8 mouse cellular contexts compared by ENCODE assay signal in genomic region chr10:67538106-67538505, GRCm38 (mm10). TPM values are rescaled to one million over a fixed set of nuclear protein-coding genes. Genes with fewer than 3 reads are reported as not detected.
DNase-seq lines count a peak whose midpoint lies in the region; ATAC-seq and TF ChIP-seq lines count a peak whose summit lies in the region.

No protein-coding gene starts in this region.

- H3K9ac ChIP-seq in hindbrain, embryonic 15.5 days = no peak overlapping the region

- TF ChIP-seq CTCF in testis, adult 2 months (IDR thresholded peaks at IDR 0.05; ENCODE audit: control insufficient read depth, insufficient read depth, insufficient replicate concordance, low read depth, low read length) = no peak

- no peak overlapping the region for H3K27ac ChIP-seq in testis, adult 2 months (ENCODE audit: control insufficient read depth, insufficient read depth, low read depth, low read length)
- H3K27ac ChIP-seq in hindbrain, embryonic 15.5 days (replicated peaks) = no peak overlapping the region
- no peak overlapping the region for H3K27ac ChIP-seq in midbrain, embryonic 10.5 days (replicated peaks)

- peaks cover 34% of the 10 kb centered on the region for H3K4me1 ChIP-seq in testis, adult 2 months (ENCODE audit: control insufficient read depth, insufficient read depth, low read length)
- peaks cover 47% of the 10 kb centered on the region for H3K4me1 ChIP-seq in hindbrain, embryonic 15.5 days (replicated peaks)
- peaks cover 59% of the 10 kb centered on the region for H3K4me1 ChIP-seq in midbrain, embryonic 10.5 days

- no peaks in the 10 kb centered on the region for H3K36me3 ChIP-seq in testis, adult 2 months (ENCODE audit: control insufficient read depth, insufficient read depth, low read length)
- H3K36me3 ChIP-seq in hindbrain, embryonic 15.5 days = no peaks in the 10 kb centered on the region
- no peaks in the 10 kb centered on the region for H3K36me3 ChIP-seq in midbrain, embryonic 10.5 days

- peak overlapping the region; percentile 15 for H3K4me3 ChIP-seq in testis, adult 2 months (ENCODE audit: control insufficient read depth, low read depth, low read length)
- peak overlapping the region; percentile 64 for H3K4me3 ChIP-seq in hindbrain, embryonic 15.5 days
- peak overlapping the region; percentile 69 for H3K4me3 ChIP-seq in midbrain, embryonic 10.5 days

- H3K9me3 ChIP-seq in hindbrain, embryonic 15.5 days = no peaks in the 10 kb centered on the region
- H3K9me3 ChIP-seq in midbrain, embryonic 10.5 days (replicated peaks) = no peaks in the 10 kb centered on the region

- peaks cover 3% of the 10 kb centered on the region; the same call in 1 of the 2 replicates for H3K27me3 ChIP-seq in testis, adult 2 months (ENCODE audit: control insufficient read depth, insufficient read depth, low read length)
- H3K27me3 ChIP-seq in hindbrain, embryonic 15.5 days = peaks cover 96% of the 10 kb centered on the region
- peaks cover 94% of the 10 kb centered on the region for H3K27me3 ChIP-seq in midbrain, embryonic 10.5 days (ENCODE audit: low read depth, poor library complexity, severe bottlenecking)

- DNase-seq in adrenal gland, adult (ENCODE audit: inconsistent age in 2 of 2, low spot score in 1 of 2) = peak; percentile 27 to 61
- no peak for DNase-seq in adrenal gland, adult 8-10 months
- no peak for DNase-seq in testis, postnatal 14 days (ENCODE audit: low spot score)
- peak; percentile 39 for DNase-seq in midbrain, embryonic 10.5 days (ENCODE audit: low spot score)
- no peak for DNase-seq in MN1 (ENCODE audit: low spot score)

- WGBS in hindbrain, embryonic 15.5 days = 1% methylated on average over 19 of the region's 19 CpGs
- WGBS in midbrain, embryonic 10.5 days = 1% methylated on average over 19 of the region's 19 CpGs

- no peak for ATAC-seq in hindbrain, embryonic 15.5 days (ENCODE audit: low FRiP score, low read depth)
- no peak for ATAC-seq in megakaryocyte-erythroid progenitor cell, adult 5-6 weeks (replicated peaks; ENCODE audit: low FRiP score, low TSS enrichment, poor library complexity, severe bottlenecking)

- no peak for TF ChIP-seq POLR2A in testis, adult 2 months (IDR thresholded peaks at IDR 0.05; ENCODE audit: control insufficient read depth, low read depth, low read length)

- H3K4me2 ChIP-seq in hindbrain, embryonic 15.5 days = peak overlapping the region; percentile 97

RNA-seq across cellular contexts. Expression of gene Egr2, which starts 2.8 kb away (rescaled TPM):
- 1 to 10 TPM in 3 of 4 experiments, under 1 TPM in 1; 0.35 to 1.3 (median 1.2) TPM for total RNA-seq in adrenal gland, adult 8-10 months (2022)
- 0.46 and 2.1 TPM in 2 replicates for polyA plus RNA-seq in testis, adult 2 months (2012; rRNA removed)
- 1.6 and 2.5 TPM in 2 replicates for polyA plus RNA-seq in hindbrain, embryonic 15.5 days (2015; fragmentation: Nextera tagmentation; extraction: Ambion mirVana)
- 0.10 and 0.20 TPM in 2 replicates for polyA plus RNA-seq in midbrain, embryonic 10.5 days (2016; fragmentation: Nextera tagmentation; extraction: Ambion mirVana)
- total RNA-seq in megakaryocyte-erythroid progenitor cell, adult 5-6 weeks (2014; fragmentation: Nextera tagmentation) = not detected in 2 replicates
- 5.8 and 18.5 TPM in 2 replicates for total RNA-seq in megakaryocyte-erythroid progenitor cell, adult 5-6 weeks (2017)

RNA-seq across cellular contexts. Expression of gene Ado, which starts 10.6 kb away (rescaled TPM):
- total RNA-seq in adrenal gland, adult 8-10 months (2022) = 10 to 100 TPM; 23.9 to 30.6 (median 25.5) TPM
- polyA plus RNA-seq in testis, adult 2 months (2012; rRNA removed) = 10.1 and 11.6 TPM in 2 replicates
- polyA plus RNA-seq in hindbrain, embryonic 15.5 days (2015; fragmentation: Nextera tagmentation; extraction: Ambion mirVana) = 81.7 and 86.7 TPM in 2 replicates
- polyA plus RNA-seq in midbrain, embryonic 10.5 days (2016; fragmentation: Nextera tagmentation; extraction: Ambion mirVana) = 82.0 and 85.3 TPM in 2 replicates
- total RNA-seq in megakaryocyte-erythroid progenitor cell, adult 5-6 weeks (2014; fragmentation: Nextera tagmentation) = 14.1 and 16.7 TPM in 2 replicates
- total RNA-seq in megakaryocyte-erythroid progenitor cell, adult 5-6 weeks (2017) = 22.6 and 23.0 TPM in 2 replicates

Comparison
In these comparisons a context has a peak if more than half of its experiments do, and no peak if none do; other contexts are left out.
1. DNase-seq: peak in adrenal gland, adult (2 of 2) and midbrain, embryonic 10.5 days (single experiment); none in adrenal gland, adult 8-10 months (single experiment), testis, postnatal 14 days (single experiment) and MN1 (single experiment).
2. H3K4me3 ChIP-seq: peak in every context shown above with its lines; median percentile 69 in midbrain, embryonic 10.5 days; 64 in hindbrain, embryonic 15.5 days; 15 in testis, adult 2 months.